Mouse (Mus musculus) layer of hippocampus, adult 9-11 months (tissue): ENCODE results near the gene Ncaph.
"Not testable (repeated sequence)": the region's sequence is repeated elsewhere in the genome, so short reads cannot be mapped to it uniquely, and the experiment has no call there.

Experiments used
- DNase-seq: peaks from one replicate; pipeline ENCODE4 v3.0.0; 2022

The Ncaph gene

GRCm38 (mm10) chr2:127133621-127134461, at the start of gene Ncaph:
TSS of gene Ncaph (minus strand) at chr2:127133954.
- peak; percentile 83 for DNase-seq

- peak; percentile 94 for DNase-seq
Measured at GRCm38 (mm10) chr2:127182598-127183381, 49.0 kb upstream of the Ncaph start.

- not testable (repeated sequence) for DNase-seq
Measured at GRCm38 (mm10) chr2:127166261-127166660, 32.5 kb upstream of the Ncaph start.

GRCm38 (mm10) chr2:127165675-127166074, 31.9 kb upstream of the Ncaph start:
- no peak for DNase-seq

GRCm38 (mm10) chr2:127145699-127146098, 11.9 kb upstream of the Ncaph start:
- DNase-seq: no peak

GRCm38 (mm10) chr2:127143158-127144063, 9.7 kb upstream of the Ncaph start, which contains the start of gene Itpripl1:
TSS of gene Itpripl1 (minus strand) at chr2:127143442.
- DNase-seq: peak; percentile 28

- DNase-seq: no peak
Measured at GRCm38 (mm10) chr2:127142577-127143157, 8.9 kb upstream of the Ncaph start.

GRCm38 (mm10) chr2:127142031-127142430, 8.3 kb upstream of the Ncaph start:
- no peak for DNase-seq

- DNase-seq: no peak
Measured at GRCm38 (mm10) chr2:127140011-127140410, 6.3 kb upstream of the Ncaph start.

- no peak for DNase-seq
Measured at GRCm38 (mm10) chr2:127139605-127140004, 5.9 kb upstream of the Ncaph start.

GRCm38 (mm10) chr2:127139094-127139493, 5.3 kb upstream of the Ncaph start:
- DNase-seq: no peak

GRCm38 (mm10) chr2:127138449-127138848, 4.7 kb upstream of the Ncaph start:
- DNase-seq: no peak

GRCm38 (mm10) chr2:127137838-127138420, 4.2 kb upstream of the Ncaph start:
- no peak for DNase-seq

- DNase-seq: peak; percentile 57
Measured at GRCm38 (mm10) chr2:127136979-127137378, 3.2 kb upstream of the Ncaph start.

- DNase-seq: not testable (repeated sequence)
Measured at GRCm38 (mm10) chr2:127135255-127135654, 1.5 kb upstream of the Ncaph start.

GRCm38 (mm10) chr2:127131353-127131752, 2.4 kb downstream of the Ncaph start:
- DNase-seq: no peak

- DNase-seq: no peak
Measured at GRCm38 (mm10) chr2:127128926-127129325, 4.8 kb downstream of the Ncaph start.

- DNase-seq: no peak
Measured at GRCm38 (mm10) chr2:127121591-127122235, 12.0 kb downstream of the Ncaph start.

- no peak for DNase-seq
Measured at GRCm38 (mm10) chr2:127108986-127109385, 24.8 kb downstream of the Ncaph start.

- DNase-seq: no peak
Measured at GRCm38 (mm10) chr2:127092000-127092399, 41.8 kb downstream of the Ncaph start.

- DNase-seq: not testable (repeated sequence)
Measured at GRCm38 (mm10) chr2:127090151-127090550, 43.6 kb downstream of the Ncaph start.
